Mouse (Mus musculus) ovary, postnatal 14 days (tissue): Measurements from ENCODE around the gene Ccdc174.

ENCODE experiments used
- DNase-seq: peaks from one replicate; pipeline ENCODE4 v3.0.0; 2022; ENCODE audit warnings: low spot score

Gene Ccdc174

GRCm38 (mm10) chr6:91917716-91918115 is 39.9 kb downstream of the Ccdc174 start:
- no peak for DNase-seq

DNA sequence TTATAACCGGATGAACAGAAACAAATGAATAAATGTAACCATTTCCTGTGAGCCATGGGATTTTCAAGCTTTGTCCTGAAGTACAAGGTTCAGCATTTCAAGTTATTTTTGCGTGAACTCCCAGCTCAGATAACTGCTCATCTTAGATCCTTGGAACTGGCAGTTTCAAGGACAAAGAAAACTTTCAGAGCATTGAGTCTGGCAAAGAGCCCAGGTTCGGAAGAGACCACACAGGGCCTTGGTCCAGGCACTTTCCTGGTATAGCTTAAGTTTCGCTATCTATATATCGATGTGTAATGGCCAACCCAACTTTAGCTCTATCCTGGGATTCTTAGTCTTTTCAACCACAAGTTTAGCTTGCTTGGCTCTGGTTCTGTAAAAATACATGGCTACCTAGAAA is 53.4 kb downstream of the Ccdc174 start:
- DNase-seq, result no peak

- DNase-seq, result no peak
Measured at GRCm38 (mm10) chr6:91938491-91938890, 60.6 kb downstream of the Ccdc174 start.

GRCm38 (mm10) chr6:91948426-91948825 is 70.6 kb downstream of the Ccdc174 start:
- no peak for DNase-seq
